Mouse (Mus musculus) ovary, postnatal 36 days (tissue): Measurements from ENCODE around the gene Lrrc15.

Experiments
- DNase-seq: peaks from one replicate; pipeline ENCODE4 v3.0.0; 2022; ENCODE audit warnings: low spot score, mixed read lengths

Gene Lrrc15

GRCm38 (mm10) chr16:30282844-30283495 lies at the start of gene Lrrc15:
Gene Lrrc15, minus strand, starts transcription at chr16:30283256.
- DNase-seq = no peak

GRCm38 (mm10) chr16:30314236-30314635 lies 31.2 kb upstream of the Lrrc15 start:
- no peak for DNase-seq

- no peak for DNase-seq
Measured at GRCm38 (mm10) chr16:30310647-30311046, 27.6 kb upstream of the Lrrc15 start, which contains the start of gene Gp5. Gene Gp5, minus strand, starts transcription at chr16:30310779.

- DNase-seq = no peak
Measured at GRCm38 (mm10) chr16:30310171-30310515, 27.1 kb upstream of the Lrrc15 start.

DNA sequence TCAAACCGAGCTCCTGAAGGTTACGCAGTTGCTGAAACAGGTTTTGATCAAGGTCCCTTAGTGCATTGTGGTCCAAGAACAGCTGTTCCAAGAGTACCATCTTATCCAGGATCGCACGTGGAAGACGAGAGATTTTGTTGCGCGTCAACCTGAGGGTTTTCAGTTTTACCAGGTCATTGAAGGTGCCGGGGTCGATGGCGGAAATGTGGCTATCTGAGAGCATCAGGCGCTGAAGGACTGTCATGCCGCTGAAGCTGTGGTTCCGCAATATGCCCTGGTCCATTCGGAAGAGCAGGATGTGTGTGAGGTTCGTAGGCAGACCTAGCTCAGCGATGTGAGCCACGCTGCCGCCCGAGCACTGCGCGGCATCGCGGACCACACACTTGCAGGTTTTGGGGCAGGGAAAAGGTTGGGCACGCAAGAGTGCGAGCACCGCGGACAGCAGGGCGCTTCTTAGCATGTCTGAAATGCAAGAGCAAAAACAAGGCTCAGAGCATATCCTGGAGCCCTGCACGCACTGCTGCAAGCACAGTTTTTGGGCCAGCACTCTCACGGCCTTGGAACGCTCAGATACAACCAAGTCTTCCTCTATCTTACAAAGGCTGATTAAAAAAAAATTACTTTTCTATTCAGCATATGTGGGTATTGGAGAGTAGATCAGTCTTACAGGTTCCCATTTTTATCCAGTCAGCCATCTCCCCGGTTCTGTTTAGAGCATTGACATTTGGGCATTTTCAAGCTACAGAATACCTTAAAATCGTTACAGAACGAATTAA lies 26.5 kb upstream of the Lrrc15 start:
- DNase-seq = no peak

DNA sequence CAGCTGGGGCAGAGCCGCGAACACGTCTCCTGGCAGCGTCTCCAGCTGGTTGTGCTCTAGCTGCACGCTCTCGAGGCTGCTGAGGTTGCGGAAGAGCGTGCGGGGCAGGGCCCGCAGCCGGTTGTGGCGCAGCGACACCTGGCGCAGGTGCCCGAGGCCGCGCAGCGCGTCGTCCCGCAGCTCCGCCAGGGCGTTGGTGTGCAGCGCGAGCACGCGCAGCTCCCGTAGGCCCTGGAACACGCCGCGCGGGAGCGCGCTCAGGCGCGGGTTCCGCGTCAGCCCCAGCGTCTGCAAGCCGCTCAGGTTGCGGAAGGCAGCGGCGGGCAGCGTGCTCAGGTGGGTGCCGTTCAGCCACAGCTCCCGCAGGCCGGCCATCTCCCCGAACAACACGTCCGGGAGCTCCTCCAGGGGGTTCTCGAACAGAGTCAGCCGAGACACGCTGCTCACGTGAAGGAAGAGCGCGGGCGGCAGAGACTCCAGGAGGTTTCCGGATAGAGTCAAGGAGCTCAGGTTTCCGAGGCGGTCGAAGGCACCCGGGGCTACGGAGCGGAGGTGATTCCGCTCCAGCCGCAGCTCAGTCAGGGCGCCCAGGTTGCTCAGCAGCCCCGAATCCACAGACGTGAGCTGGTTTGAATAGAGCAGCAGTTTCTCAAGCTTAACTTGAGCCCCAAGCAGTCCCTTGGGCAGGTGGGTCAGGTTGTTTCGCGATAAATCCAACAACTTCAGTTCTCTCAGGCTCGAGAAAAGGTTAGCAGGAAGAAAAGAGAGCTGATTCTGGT lies 25.7 kb upstream of the Lrrc15 start:
- peak; percentile 35 for DNase-seq

GRCm38 (mm10) chr16:30307961-30308615 lies 25.0 kb upstream of the Lrrc15 start:
- peak; percentile 14 for DNase-seq

DNA sequence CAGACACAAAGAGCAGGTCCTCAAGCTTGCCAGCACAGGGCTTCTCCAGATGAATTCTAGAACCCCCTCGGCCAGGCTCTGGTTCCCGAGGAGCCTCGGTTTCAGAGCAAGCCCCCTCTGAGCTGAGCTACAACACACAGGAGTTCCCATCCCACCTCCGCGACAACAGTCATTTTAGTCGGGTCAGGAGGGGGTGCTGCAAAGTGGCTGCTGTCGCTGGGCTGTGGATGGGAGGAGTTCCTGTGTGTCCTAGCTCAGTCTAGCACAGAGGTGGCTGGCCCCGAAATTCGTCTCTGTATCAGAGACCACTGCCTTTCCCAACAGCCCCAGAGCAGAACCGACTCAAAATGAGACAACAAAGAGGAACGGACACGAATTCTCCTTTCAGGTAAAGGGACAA lies 24.2 kb upstream of the Lrrc15 start:
- DNase-seq = no peak

DNA sequence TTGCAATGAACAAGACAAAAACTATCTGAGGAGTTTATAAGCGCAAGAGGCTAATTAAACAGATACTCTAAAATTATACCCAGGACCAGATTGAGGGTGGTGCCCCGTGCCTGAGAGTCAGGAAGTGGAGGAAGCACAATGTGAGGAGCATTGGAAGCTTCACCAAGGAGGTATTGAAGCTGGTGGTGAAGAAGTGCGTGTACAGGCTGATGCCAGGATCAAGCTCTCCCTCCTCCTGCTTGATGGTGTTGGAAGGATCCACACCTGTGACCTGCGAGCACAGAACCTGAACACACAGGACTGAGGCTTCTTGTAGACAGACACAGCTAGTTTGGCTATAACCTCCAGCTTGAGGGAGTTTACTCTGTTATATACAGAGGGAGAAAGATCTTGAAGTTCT lies 23.0 kb upstream of the Lrrc15 start:
- DNase-seq = no peak

- no peak for DNase-seq
Measured at GRCm38 (mm10) chr16:30304236-30304635, 21.2 kb upstream of the Lrrc15 start.

DNA sequence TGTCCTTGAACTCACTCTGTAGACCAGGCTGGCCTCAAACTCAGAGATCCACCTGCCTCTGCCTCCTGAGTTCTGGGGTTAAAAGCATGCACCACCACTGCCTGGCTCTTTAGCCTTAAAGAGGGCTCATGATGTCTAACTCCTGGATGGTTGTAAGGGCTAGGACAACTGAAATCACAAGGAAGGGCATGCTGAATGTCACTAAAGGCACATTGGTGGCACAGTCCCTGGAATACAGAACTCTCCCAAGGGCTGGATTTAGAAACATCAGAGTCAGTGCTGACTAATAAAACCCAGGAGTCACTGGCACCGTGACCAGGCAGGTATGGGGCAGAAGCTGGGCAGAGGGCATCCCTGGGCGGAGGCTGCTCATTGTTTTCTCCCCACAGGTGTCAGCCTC lies 20.4 kb upstream of the Lrrc15 start:
- no peak for DNase-seq

DNA sequence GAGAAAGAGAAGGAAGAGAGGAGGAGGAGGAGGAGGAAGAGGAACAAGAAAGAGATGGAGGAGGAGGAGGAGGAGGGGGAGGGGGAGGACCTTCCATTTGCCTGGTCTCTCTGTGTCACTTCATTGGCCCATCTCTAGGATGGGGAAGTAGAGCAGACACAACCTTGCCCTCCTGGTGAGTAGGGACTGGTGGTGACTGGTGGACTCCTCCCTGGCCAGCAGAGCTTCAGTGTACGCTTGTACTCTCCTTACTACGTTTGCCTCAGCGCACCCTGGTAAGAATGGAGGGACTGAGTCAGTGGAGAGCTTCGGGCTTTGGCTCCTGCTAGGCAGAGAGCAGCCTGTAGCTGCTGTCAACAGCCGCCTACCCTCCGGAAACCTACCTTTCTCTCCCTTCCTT lies 19.6 kb upstream of the Lrrc15 start:
- no peak for DNase-seq

- DNase-seq = no peak
Measured at GRCm38 (mm10) chr16:30299711-30300277, 16.7 kb upstream of the Lrrc15 start.

GRCm38 (mm10) chr16:30297450-30297849 lies 14.4 kb upstream of the Lrrc15 start:
- DNase-seq = no peak

GRCm38 (mm10) chr16:30296601-30297275 lies 13.7 kb upstream of the Lrrc15 start:
- no peak for DNase-seq

DNA sequence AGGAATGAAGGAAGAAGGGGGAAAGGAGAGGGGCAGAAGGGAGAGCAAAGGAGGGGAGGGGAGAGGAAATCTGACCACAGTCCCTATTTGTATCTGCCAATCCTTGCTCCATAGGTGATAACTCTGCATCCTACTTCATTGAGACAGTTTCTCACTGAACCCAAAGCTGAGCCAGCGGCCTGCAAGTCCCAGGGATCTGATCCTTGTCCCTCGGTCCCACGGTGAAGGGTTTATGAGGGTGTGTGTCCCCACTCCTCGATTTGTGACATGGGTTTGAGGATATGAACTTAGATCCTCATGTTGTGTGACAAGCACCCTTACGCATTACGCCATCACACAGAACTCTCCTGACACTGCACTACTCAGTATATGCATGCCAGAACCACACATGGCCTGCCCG lies 12.1 kb upstream of the Lrrc15 start:
- DNase-seq = no peak

DNA sequence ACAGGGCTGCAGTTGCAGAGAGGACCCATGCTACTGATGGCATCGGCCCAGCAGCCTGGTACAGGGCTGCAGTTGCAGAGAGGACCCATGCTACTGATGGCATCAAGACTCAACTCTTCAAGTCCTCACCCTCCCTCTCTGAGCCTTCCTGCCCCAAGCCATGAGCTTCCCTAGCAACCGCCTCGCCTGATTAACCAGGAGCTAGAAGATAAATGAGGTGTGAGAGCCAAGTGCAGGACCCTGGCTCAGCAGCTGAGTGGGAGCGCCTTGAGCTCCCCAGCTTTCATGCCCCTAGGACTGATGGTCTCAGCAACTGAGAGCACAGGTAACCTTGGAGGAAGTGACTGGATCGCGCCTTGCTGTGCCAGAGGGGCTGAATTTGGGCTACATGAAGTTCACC lies 7.4 kb upstream of the Lrrc15 start:
- no peak for DNase-seq

GRCm38 (mm10) chr16:30285701-30286100 lies 2.6 kb upstream of the Lrrc15 start:
- DNase-seq = no peak

- DNase-seq = peak; percentile 24
Measured at GRCm38 (mm10) chr16:30283743-30284337, 784 bp upstream of the Lrrc15 start.

DNA sequence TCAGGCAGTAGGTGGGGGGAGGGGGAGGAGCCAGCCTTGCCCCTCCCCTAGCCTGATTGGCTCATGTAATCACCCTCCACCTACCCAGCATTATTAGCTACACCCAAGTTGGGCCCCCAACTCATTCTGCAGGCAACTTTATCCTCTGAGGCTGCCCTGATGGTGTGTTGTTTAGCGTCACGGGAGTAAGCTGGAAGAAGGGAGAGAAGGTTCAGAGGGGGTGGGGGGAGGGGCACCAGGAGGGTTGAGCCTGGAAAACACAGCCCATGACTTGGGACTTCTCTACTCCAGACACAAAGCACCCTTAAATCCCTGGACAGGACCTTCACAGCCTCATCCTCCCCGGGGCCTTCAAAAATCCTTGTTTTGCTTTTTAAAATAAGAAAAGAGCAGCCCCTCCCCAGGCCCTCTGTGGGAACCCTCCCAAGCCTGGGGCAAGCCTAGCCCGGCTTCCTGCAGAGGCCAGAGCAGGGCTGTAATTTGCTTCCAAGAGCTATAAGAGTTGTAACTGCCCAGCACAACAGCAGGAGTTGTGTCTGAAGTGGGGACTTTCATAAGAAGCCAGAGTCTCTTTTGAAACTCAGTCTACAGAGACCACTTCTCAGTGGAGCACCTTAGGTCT lies 2.3 kb downstream of the Lrrc15 start:
- no peak for DNase-seq

DNA sequence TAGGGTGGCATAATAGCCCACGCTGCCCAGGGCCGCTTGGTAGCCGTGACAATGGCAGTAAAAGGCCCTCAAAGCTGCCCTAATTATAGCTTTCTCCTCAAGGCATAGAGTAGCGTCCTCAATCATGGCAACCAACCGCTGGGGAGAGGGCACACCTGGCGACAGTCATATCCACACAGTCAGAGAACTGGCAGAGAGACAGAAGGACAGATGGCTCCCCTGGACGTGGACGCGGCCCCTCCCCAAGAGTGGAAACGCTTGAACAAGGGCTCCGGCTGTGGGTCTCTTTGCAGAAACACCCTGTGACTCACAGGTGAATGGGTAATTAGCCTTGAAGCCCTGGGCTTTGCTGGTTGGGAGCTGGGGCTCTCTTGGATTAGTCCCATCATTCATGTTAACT lies 4.7 kb downstream of the Lrrc15 start:
- no peak for DNase-seq
